Mouse (Mus musculus): Measurements from ENCODE around the gene Erbb2.

DNA sequence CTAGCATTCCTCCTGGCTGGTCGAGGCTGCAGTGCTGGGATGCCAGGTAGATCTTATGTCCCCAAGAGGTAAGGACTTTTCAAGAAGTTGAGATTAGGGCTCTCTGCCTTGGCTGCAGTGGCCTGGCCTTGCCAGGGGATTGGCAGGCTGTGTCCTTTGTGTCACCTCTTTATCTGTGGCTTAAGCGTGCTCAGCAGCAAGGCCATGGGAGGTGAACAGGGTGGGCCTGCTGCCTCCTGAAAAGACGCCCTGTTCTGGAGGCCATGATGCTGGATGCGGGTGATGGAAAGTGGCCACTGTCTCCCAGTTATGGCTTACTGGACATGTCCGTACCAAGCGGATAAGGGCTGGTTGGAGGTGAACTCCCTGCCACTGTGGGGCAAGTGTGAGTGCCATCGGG, 32.9 kb upstream of the Erbb2 start:
- TF ChIP-seq CTCF (IDR thresholded peaks at IDR 0.05; ENCODE audit: low read depth, low read length) (no peak), POLR2A (IDR thresholded peaks at IDR 0.05; ENCODE audit: borderline replicate concordance, low read depth, low read length) (no peak)

Data from bone marrow macrophage, adult 2 months (primary cell).